Mouse (Mus musculus) thymus, postnatal 25 days (tissue): ENCODE measurements at regions not wholly inside any gene's neighbourhood (a gene's known extent, or its start where the extent isn't known, plus 50 kb on each side); places are given as distances from the start of the nearest gene placed in this dataset.

Experiments
- DNase-seq: peaks from one replicate; pipeline ENCODE4 v3.0.0; 2022

DNA sequence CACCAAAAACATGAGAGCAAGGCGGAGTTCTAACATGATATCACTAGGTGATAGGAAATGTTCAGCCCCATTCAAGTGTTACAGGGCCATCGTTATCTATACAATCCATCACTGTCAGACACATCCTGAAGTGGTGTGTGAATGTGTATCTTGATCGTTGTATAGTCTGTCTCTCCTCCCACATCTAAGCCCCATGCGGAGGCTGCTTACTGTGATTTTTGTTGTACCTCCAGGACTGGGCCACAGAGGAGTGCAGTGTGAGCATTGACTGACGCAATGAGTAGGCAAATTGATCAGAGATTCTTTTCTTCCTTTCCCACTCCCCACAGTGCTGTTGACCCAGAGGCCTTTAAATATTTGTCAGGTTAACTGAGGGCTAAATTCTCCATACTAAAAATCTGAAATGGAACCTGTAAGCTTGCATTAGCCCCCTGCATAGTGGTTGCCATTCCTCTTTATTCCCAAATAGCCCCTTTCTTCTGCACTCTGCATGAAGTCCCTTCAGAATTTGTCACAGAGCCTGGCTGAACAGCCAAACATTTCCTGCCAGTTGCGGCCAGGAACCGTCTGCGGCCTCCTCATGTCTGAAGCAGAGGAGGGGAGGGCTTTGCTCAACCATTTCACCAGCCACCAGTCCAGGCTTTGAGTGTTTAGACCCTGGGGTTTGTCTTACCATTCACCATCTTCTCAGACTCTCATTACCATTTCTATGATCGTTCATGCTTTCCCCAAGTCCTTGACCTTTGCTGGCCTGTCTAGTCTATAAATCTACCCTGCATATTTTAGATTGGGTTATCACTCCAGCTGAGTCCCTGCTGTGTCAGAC lies 119.3 kb downstream of the Ttc8 start:
- DNase-seq, result no peak

DNA sequence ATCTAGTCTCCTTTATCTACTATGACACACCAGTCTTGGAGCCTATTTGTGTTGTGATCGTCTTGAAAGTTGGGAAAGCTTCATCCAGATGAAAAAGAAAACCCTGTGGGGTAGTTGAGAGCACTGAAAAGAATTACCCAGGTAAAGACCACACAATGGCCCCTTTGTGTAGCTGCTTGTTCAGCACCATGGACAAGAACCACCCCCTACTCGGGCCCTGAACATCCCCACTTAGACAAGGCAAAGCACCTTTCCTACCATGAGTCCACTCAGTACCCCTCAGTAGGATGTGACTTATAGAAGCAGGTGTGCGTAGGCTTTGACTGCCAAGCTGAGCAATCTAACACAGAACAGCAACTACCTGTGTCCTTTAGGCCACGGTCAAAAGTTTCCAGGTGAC lies 121.2 kb downstream of the Ttc8 start:
- no peak for DNase-seq

DNA sequence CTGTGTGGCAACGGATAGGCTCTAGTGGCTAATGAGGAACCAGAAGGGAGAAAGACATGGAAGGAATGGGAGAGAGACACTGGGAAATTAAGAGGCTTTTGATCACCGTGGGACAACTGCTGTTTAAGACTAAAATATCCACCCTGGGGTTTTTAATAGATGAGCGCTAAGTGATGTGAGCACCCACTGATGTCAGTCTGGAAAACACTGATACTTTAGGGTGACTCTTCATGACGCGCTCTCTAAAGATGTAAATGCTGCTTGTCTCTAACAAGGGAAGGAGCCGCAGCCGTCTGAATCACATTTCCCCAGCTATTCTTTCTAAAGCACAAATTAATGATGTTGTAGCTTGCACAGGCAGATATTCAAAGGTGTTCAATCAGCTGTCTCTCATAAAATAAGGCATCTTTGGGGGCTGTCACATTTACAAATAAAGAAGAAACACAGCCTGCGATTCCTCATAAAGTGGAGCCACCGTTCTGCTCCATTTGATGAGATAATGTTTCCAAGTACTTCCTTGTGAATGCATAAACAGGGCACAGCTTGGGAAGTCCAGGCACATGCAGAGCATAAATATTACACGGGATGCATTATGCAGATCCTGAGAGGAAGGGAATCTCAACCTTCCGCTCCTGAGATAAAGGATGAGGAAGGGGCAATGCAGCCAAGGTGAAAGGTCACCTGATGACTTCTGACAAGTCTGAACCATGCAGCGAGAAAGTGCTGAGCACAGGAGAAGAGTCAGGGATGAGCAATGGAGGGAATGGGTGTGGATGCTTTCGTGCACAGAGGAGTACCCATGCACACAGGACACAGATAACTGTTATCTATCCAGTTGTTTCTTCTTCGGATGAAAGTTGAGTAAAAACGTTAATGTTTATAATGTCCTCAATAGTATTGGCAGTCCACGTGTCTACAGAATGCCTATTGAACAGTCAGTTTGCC lies 122.8 kb downstream of the Ttc8 start:
- no peak for DNase-seq

DNA sequence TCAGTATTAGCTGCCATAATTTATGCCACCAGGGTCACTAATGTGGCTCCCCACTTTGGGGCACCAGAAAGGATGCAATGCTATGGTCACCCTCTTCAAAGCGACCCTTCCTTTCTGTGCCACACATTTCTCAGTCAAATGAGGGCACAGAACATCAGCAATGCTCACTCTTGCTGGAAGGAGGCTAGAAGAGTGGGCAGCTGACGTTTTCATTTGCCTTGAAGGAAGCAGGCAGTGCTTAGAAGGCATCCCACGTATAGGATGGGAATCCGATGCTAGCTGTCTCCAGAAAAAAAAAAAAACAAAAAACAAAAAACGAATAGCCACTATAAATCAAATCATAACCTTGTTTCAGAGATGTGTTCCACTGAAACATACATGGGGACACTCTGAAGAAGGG lies 124.1 kb downstream of the Ttc8 start:
- DNase-seq, result no peak

DNA sequence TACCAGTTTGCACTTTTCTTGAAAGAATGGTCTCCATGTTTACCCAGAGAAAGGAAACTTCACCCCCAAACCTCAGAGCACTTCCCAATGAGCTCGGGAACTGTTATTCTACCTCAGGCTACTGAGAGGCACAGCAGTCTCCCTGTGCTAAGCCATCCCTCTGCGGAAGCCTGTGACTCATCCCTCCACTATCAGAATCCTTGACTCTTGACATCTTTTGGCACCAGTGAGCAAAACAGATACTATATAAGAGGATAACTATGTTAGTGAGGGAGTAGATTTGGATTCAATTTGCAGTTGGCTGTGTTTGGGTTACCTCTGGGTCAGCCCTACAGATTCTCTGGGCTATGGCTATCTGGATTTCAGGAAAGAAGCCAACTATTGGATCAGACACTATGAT lies 130.1 kb downstream of the Ttc8 start:
- DNase-seq, result no peak

DNA sequence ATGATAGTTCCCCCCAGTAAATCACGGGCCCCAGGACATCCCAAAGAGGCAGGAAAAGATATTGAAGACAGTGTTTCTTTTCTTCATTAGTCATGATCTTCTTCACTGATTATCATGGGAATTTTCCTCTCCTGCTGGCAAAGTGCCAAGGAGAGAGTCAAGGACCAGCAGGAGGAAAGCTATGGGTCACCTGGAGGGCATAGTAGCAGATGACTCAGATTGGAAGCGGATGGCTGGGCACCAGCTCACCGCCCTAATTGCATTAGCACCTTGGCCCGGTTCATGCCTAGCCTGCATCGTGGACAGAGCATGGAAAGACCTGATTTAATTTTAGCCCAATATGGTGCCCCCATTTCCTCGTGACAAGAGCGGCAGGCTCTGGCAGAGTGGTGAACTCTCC lies 132.2 kb downstream of the Ttc8 start:
- DNase-seq, result no peak

DNA sequence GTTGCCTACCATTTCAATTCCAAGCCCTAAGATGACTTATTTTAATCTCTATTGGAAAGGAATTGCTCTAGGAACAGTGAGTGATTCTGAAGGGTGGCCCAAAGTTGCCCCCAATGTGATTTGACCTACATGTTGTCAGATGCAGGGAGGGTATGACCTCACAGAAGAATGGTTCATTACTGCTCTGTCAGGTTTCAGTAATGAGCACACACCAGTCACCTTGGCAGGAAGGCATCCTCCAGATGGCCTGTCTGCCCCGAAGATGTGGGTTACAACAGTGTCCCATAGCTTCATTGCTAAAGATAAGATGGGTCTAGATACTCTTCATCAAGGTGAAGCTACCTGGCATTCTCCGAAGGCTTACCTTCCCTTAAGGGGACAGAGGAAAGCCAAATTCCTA lies 137.1 kb downstream of the Ttc8 start:
- DNase-seq, result no peak

DNA sequence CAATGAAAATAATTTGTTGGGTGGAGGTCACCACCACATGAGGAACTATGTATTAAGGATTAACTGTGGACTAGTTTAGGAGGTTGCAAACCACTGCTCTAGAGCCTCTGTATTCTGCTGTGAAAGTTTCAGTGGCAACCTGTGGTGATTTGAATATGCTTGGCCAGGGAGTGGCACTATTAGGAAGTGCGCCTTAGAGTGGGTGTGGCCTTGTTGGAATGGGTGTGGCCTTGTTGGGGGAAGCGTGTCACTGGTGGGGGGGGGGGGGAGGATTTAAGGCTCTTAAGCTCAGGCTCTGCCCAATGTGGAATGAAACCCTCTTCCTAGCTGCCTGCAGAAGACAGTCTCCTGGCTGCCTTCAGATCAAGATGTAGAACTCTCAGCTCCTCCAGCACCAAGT lies 138.5 kb downstream of the Ttc8 start:
- DNase-seq, result no peak

DNA sequence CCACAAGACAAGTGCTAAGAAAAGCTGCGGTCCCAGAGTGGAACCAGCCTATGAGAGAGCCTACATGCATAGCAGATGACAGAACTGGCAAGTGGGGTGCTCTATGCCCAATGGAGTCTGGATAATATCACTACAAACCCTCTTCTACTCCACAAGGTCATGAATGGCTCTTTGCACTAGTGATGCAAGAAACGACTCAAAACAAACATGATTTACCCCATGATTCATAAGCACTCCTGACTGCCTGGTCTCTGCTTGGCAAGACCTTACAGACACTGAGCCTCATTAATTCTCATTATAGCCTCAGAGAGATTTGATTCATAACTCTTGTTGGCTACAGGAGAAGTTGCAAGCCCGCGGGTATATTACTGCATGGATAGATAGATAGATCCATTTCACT lies 139.1 kb downstream of the Ttc8 start:
- no peak for DNase-seq

DNA sequence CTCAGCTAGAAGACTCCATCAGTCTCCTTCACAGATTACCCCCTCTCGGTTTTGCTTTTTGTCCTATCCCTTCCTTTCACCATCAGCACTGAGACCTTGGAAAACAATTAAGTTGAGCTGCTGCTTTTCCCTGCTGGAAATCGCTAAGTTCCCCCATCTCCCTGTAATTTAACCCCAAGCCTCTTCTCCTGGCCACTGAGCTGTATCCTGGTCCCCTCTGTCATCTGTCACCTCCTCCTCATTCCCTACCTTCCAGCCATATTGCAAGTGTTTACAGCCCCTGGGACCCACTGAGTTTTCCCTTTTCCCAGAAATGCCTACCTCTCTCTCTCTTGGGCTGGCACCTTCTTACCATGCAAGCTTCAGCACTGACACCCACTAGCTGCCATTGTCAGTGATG lies 140.3 kb downstream of the Ttc8 start:
- DNase-seq, result no peak

DNA sequence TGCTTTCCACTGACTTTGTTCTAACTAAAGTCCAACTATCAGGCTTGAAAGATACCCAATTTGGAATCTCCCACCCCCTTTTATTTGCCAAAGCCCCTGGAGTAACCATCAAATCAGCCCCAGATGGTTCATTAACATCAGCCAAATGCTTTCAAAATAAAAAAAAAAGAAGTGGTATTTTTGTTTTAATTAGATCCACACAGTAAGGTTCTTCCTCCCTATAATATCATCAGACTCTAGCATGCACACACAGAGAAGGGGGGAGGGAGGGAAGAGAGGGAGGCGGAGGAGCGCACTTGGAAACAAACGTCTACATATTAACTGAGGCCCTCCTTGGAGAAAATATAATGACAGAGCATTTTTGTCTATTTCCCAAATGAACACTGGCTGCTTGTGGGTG lies 143.1 kb downstream of the Ttc8 start:
- DNase-seq, result no peak

DNA sequence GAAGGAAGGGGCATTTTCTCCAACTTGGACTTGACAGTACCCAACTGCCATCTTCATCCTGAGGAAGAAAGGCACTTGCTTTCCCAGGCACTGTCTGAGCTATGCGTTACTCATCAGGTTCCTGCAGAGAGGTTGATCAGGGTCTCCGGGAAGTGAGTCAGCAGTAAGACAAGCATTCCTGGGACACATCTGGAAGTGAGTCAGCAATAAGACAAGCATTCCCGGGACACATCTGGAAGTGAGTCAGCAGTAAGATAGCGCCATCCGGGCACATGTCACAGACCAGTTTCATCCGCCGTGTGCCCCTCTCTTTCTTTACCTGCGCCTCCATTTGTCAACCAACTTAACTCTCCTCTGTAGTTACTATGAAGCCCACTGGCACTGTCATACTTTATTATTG lies 143.5 kb downstream of the Ttc8 start:
- no peak for DNase-seq

DNA sequence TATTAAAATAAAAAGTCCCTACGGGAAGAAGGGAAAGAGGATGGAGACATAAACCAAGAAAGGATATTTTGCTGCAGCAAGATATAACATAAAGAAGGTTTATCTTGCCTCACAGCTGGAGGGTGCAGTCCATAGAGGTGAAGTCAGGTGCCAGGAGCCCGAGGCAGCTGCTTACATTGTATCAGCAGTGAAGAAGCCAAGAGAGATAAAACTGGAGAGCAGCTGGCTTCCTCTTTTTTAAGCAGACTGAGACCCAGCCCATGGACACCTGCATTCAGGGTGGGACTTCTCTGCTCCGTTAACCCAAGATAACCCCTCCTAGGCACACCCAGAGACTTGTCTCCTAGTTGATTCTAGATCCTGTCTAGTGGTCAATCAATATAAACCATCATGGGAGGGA lies 147.6 kb downstream of the Ttc8 start:
- no peak for DNase-seq

DNA sequence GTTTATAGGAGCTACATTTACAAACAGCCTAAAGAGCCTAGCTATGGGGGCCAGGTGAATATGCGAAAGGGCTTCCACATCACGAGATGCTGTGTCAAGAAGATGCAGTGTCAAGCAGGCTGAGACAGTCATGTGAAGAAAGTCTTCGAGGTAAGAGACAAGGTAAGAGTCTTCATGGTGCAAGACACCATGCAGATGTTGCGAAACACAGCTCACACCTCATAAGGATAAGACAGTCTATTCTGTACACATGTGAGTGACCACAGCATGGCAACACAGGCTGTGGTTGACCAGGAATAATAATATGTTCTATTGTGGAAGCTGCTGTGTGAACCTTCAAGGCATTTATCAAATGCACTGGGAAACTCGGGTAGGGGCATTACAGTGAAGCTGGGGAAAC lies 153.4 kb downstream of the Ttc8 start:
- no peak for DNase-seq

DNA sequence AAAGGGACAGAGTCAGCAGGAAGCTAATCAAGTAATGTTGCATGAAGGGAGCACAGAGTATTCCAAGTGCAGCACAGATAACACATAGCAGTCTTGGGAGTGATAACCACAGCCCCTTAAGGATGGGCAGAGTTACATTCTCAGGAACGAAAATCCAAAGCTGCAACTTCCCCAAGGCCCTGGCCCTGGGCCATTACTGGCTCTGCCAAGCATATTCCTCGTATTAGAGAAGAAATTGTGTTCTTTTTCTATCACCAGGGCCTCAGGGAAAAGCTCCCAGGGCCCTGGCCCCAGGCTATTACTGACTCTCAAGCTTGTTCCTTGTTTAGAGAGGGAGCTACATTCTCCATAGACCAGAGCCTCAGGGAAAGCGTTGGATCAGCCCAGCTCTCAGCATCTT lies 157.0 kb downstream of the Ttc8 start:
- DNase-seq, result no peak

DNA sequence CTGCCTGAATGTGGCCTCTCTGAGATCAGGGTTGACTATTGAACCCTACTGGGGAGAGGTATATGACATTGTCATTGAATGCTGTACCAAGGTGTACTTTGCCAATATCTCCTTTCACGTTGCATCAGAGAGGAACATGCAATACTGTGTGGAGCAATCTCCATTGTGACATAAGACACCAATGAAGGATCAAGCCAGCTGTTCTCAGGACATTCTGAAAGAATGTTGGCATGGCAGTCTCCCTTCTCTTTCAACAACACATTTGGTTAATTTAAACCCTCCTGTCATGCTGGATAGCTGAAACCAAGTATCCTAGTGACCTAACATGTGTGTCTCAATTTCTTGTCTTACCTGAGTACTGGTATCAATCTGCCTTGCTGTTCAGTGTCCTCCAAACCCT lies 159.5 kb downstream of the Ttc8 start:
- DNase-seq, result no peak

DNA sequence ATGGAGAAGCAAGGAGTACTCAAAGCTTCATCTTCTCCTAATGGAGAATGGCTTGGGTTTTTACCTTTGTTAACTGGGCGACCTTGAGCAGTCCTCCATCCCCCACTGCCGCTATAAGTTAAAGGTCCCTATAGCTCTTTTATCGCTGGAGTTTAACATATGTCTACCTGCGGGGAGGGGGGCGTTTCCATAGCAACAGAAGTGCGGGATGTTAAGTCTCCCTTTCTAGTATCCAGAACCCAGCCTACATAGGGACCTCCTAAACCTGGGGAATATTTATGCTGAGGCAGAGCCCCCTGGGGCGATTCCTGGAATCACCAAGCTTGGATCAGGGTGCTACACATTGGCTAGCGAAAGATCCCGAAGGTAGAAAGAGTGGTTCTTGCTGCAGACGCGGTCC lies 163.2 kb downstream of the Ttc8 start:
- DNase-seq, result no peak

DNA sequence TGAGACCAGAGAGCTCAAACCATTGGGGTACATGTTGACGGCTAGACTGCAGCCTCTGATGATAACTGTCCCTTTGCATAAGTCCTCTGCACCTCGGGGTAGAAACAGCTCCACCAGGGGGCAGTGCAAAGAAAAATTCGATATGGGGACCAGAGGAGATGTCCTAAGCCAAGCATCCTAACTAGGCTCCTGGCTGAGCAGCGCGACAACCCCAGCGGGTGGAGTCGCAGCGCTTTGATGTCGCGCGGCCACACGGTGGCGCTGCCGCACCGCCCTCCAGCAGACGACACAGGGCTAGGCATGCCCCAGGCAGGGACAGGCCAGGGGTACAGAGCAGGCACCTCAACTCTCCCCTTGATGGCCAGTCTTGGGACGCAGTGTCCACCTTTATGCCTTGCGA lies 163.8 kb downstream of the Ttc8 start:
- peak; percentile 89 for DNase-seq

DNA sequence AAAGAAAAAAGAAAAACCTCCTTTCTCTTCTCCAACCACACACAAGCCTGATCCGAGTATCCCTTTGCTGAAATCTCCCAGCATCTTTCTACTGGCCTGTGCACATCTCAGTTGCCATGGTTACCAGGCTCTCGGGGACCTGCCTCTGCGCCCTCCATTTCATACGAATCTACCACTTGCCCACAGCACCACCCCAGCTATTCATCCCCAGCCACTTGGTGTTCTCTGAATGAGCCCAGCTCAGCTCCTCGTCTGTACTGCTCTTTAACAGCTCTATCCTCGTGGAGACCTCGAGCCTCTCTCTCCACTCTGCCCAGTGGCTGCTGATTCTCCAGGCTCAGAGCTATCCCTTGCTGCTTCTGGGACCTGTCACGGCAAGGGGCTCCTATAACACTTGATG lies 166.9 kb downstream of the Ttc8 start:
- DNase-seq, result no peak

DNA sequence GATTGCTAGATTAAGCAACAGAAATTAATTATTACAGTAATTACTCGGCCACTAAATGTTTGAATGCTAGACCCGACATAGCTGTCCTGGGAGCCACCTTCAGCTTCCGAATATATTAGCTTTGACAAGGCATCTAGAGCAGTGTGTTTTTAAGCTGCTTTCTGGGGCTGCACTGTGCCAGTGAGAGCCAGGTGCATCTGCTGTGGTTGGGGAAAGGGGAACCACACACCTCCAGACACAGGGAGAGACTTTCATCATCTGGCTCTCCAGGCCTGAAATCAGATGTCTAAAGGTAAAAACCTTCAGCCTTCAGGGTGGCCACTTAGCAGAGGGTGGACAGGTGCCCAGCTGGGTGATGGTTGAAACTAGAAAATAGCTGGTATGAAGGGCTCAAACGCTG lies 171.4 kb downstream of the Ttc8 start:
- DNase-seq, result no peak

DNA sequence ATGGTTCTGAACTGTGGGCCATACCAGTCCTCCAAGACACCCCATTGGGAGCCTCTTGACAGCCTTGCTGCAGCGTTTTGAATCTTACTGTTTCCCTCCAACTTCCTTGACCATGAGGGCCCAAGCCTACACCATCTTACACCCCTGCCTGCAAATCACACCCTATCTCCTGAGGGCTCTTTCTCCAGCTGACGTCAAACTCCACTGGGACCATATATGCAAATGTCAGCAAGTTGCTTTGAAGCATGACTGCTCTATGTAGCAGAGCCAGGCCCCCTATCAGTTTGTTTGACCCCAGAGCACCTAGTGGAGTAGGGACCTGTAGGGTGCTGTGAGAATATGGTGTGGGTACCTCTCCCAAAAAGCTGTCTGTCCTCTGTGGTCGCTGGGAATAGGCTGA lies 172.8 kb downstream of the Ttc8 start:
- DNase-seq, result no peak

DNA sequence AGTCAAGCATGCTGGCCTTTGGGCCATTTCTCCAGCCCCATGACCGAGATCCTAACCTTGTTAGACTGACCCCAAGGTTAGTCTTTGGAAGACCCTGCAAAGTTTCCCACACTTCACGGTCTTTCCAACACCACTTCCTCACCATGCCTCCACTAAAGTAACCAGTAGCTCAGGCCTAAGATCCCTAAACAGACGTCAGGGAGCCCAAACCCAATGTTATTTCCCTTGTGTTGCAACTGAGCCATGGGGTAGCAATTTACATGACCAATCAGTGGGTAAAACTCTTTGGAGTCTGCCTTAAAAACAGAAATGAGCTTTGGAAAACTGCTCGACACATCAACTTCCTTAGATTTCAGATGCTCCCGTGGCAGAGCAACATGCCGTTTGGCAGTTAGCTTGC lies 173.6 kb downstream of the Ttc8 start:
- no peak for DNase-seq

DNA sequence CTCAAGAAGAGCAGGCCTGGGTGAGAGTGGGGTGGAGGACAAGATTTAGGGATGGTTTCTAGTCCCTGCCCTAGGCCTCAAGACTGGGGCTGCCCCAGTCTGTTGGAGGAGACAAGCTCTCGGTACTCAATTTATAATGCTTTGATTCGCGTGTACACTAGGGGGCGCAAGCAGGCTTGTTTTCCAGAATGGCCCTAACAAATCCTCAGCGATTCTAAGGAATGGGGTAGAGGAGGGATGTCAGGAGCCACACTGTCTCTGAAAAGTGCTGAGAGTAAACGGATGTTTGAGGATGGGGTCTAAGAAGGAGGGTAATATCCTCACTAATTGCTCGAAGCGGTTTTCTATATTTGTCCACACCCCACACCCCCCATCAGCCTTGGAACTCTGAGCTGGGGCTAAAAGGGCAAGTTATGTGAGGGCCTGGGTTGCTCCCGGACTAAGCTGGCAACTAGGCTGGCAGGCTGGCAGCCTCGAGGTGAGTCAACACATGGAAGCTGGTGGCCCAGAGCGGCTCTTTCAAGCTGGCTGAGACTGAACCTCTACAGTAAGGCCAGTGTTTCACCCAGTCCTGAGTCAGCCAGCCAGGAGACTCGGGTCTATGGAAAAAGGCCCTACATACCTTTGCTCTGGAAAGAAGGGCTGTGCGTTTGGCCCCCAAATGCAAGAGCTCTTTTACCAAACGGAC lies 176.7 kb downstream of the Ttc8 start:
- DNase-seq, result peak; percentile 73

DNA sequence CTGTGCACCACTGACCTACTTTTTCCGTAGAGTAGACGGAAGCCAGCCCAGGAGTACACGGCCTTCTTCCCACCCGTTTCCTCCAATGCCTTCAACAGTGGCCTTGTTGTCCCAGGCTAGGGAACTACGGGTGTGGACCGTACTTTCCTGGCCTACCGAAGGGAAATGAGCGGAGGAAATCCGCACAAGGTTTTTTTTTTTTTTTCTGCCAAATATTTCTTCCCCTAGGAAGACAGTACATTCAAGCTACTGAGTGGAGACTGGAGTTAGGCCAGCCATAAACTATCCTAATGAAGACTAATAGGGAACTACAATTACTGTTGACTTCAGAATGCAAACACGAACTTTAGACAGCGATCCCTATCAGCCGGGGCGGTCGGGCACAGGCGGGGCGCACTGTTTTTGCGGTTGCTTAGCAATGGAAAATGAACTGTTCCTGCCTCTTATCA lies 177.3 kb downstream of the Ttc8 start:
- no peak for DNase-seq
